Mouse (Mus musculus) gastrocnemius, adult 2 months (tissue): ENCODE data around the gene Ces2f. TPM values are rescaled to one million over a fixed set of nuclear protein-coding genes. Genes with fewer than 3 reads are reported as not detected.
"Not testable (repeated sequence)": the region's sequence is repeated elsewhere in the genome, so short reads cannot be mapped to it uniquely, and the experiment has no call there.

Experiments
- DNase-seq: peaks from one replicate; pipeline ENCODE4 v3.0.0; 2022
- H3K27ac ChIP-seq: fragments of 200-600 bp; 2 replicates; pipeline ENCODE4 v1.8.1; 2022; ENCODE audit warnings: mild to moderate bottlenecking
- H3K4me3 ChIP-seq: fragments of 200-600 bp; 2 replicates; pipeline ENCODE4 v1.8.1; 2022; ENCODE audit warnings: mild to moderate bottlenecking, moderate library complexity
- CTCF ChIP-seq: fragments of 200-600 bp; IDR thresholded peaks from 2 replicates; pipeline ENCODE4 v1.8.1; 2022; ENCODE audit warnings: antibody characterized with exemption, mild to moderate bottlenecking, moderate library complexity
- intact Hi-C: fragments of 180-260 bp; cut with DNase I; formaldehyde crosslinking; loops from one replicate; pipeline ENCODE4 v1.15.1; 2025
- long read RNA-seq, 2 experiments: library from polyadenylated mRNA; stranded (forward); transcript quantifications; one replicate each; pipeline ENCODE4 v2.0.0; 2021
- total RNA-seq, 2 experiments: library from RNA; stranded (reverse); gene quantifications; 2 replicates each; pipeline ENCODE4 v1.2.3; 2021

The Ces2f gene
- not detected for total RNA-seq
- long read RNA-seq, experiment 1, result 0 reads
- long read RNA-seq, experiment 2, result 0 reads

DNA sequence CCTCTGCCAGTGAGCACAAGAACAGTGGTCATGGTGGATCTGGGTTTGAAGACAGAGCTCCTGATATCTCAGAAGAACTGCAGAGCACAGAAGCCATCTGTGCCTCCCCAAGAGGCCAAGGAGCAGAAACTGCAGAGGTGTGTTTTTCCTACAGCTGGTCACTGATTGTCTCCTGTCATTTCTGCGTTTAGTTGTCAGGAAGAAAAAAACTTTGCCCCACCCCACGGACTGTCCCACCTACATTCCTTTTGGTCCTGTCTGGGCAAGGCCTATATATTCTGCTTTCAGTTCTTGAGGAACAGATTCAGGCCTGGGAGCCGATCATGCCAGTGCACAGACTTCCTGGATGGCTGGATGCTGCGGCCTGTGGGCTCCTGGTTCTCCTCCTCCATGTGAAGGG, at the start of gene Ces2f:
Gene Ces2f (plus strand): TSS at position 301 of the 400 bp plus-strand sequence.
- TF ChIP-seq CTCF, result no peak
- DNase-seq, result no peak
- no peak within 1 kb of the TSS for H3K4me3 ChIP-seq
- no peak within 1 kb of the TSS for H3K27ac ChIP-seq
- intact Hi-C loops, result no loop called here

DNA sequence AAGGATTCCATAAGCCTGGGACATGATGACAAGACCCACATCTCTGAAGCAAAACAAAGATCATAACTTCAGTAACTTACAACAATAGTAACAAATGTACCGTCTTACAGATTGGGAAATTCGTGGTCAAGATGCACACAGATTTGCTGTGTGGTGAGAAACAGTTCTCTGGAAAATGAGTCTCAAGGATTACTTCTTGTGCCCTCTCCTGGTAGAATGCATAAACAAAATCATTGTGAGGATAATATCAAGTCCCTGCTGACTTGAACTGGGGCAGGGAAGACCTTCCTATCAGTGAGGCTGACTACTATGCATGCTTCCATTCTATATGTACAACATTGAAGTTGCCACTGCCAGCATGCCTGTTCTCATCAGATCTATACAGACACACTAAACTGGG, 45.4 kb upstream of the Ces2f start:
- Histone ChIP-seq H3K4me3 (no peak overlapping the region), H3K27ac (no peak overlapping the region)
- intact Hi-C loops, result loop anchor here (10.0 kb wide), 1 partner anchor 247 kb away; no protein-coding TSS in a partner anchor
- TF ChIP-seq CTCF, result peak; percentile 17; the same call in 1 of the 2 replicates
- DNase-seq, result no peak

DNA sequence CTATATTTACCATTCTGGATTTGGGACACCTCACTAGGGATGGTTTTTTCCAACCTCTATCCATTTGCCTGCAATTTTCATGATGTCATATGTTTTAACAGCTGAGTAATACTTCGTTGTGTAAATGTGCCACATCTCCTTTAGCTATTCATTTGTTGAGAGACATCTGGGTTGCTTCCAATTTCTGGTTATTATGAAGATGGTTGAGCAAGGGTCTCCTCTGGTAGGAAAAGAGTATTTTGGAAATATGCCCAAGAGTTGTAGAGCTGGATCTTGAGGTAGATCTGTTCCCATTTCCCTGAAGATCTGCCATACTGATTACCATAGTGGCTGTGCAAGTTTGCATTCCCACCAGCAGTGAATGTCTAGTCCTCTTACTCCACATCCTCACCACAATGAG, 40.0 kb upstream of the Ces2f start:
- TF ChIP-seq CTCF, result no peak
- intact Hi-C loops, result loop anchor here (10.0 kb wide), 1 partner anchor 252 kb away; no protein-coding TSS in a partner anchor
- no peak for DNase-seq
- Histone ChIP-seq H3K27ac (no peak overlapping the region), H3K4me3 (no peak overlapping the region)

DNA sequence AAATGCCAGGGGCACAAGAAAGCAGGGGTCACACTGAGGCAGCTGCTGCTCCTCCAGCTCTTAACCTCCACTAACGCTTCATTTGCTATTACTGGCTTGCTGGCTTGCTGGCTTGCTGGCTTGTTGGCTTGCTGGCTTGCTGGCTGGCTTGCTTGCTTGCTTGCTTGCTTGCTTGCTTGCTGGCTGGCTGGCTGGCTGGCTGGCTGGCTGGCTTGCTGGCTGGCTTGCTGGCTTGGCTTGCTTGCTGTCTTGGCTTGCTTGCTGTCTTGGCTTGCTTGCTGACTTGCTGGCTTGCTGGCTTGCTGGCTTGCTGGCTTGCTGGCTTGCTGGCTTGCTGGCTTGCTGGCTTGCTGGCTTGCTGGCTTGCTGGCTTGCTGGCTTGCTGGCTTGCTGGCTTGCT, 38.1 kb upstream of the Ces2f start:
- intact Hi-C loops, result loop anchor here (10.0 kb wide), 1 partner anchor 254 kb away; no protein-coding TSS in a partner anchor
- H3K27ac ChIP-seq, result peak overlapping the region; percentile 66
- DNase-seq, result peak; percentile 92
- H3K4me3 ChIP-seq, result not testable (repeated sequence)

DNA sequence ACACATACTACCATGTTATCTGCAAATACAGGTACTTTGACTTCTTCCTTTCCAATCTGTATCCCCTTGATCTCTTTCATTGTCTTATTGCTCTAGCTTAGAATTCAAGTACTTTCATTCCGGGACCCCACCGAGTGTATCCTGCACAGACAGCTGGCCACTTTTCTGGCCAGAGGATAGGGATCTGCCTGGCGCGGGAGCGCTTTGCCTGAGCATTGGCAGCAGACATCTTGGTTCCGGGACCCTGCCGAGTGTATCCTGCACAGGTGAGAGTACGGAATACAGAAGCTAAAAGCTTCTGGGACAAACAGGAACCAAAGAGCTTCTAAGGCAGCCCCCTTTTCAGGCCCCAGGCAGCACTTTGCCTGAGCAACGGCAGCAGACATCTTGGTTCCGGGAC, 37.5 kb upstream of the Ces2f start:
- intact Hi-C loops, result loop anchor here (10.0 kb wide), 1 partner anchor 255 kb away; no protein-coding TSS in a partner anchor
- H3K4me3 ChIP-seq, DNase-seq, H3K27ac ChIP-seq: not testable (repeated sequence)

DNA sequence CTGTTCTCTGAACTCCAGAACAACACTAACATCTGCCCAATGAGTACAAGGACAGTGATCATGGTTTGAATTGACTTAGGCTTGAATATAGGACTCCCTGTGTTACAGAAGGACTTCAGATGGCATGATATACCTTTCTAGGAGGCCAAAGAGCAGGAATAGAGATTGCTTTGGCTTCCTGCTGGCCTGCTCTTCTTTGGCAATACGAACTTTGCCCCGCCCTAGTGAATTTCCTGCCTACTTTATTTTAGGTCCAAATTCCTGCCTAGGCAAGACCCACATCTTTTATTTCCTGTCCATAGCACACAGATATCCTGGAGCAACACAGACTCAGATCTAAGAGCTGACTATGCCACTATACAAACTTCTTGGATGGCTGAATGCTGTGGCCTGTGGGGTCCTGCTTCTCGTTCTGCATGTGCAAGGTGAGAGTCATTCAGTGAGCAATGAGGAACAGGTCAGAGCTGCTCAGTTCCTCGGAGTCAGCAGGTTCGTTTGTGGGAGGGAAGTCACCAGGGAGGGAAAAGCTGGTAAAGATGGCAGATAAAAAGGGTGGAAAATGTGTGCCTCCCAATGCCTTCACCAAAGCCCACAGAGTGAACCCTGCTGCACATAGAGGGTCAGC, 21.1 kb upstream of the Ces2f start, which contains the start of gene Ces2e:
Gene Ces2e (plus strand): TSS at position 289 of the 625 bp plus-strand sequence.
- no peak within 1 kb of the TSS for H3K27ac ChIP-seq
- TF ChIP-seq CTCF, result no peak
- intact Hi-C loops, result no loop called here
- DNase-seq, result no peak
- no peak within 1 kb of the TSS for H3K4me3 ChIP-seq

DNA sequence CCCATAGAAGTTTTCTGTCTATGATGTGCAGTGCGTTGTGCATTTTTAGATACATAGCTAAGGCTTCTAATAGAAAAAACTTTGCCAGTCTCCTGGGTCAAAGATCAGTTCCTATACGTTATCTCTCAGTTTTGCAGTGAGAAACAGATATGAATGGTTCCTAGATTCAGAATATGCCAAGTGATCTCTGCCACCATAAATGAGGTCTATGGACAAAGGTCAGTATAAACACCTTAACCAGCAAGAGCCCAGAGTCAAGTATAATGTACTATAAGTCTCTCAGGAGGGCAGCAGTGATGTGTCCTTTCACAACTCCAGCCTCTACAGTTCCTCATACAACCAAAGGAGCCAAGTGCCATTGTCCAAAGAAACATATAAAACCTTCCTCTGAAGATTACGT, 19.9 kb upstream of the Ces2f start:
- Histone ChIP-seq H3K4me3 (no peak overlapping the region), H3K27ac (no peak overlapping the region)
- intact Hi-C loops, result no loop called here
- no peak for DNase-seq
- TF ChIP-seq CTCF, result no peak

DNA sequence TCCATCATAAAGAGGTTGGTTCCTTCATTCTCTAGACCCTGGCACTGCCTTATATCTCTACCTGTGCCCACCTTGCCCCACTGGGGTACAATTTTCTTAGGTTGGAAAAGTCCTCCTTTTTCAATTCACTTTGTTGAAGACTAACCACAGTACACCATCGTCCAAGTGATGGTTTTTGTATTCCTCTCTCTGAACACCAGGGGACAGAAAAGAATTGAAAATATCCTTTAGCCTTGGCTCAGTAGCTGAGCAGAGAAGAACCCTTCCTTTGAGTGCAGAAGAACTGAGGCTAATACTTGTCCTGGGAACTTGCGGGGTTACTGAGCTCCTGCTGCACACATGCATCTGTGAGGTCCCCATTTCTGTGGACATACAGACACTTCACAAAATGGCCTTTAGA, 2.5 kb upstream of the Ces2f start:
- H3K27ac ChIP-seq, result no peak overlapping the region
- intact Hi-C loops, result no loop called here
- no peak; the same call in 1 of the 2 replicates for TF ChIP-seq CTCF

DNA sequence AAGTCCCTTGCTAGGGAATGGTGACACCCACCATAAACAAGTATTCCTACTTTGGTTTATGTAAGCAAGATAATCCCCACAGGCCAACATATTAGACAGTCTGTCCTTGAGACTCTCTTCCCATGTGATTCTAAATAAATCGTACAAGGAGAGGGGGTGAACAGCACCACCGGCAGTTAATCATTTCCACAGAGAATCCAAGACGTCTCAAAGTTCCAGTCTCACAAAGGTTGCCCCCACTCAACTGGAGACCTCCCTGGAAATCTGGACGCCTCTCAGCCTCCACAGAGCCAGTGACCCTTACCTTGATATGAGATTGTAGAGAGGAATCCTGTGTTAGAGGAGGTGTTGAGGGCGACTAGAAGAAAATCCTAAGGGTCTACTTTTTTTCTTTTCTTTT, 1.9 kb downstream of the Ces2f start:
- intact Hi-C loops, result no loop called here

More for the DNA sequence above, 2.5 kb upstream of the Ces2f start:
- H3K4me3 ChIP-seq, result no peak overlapping the region
- DNase-seq, result no peak

DNA sequence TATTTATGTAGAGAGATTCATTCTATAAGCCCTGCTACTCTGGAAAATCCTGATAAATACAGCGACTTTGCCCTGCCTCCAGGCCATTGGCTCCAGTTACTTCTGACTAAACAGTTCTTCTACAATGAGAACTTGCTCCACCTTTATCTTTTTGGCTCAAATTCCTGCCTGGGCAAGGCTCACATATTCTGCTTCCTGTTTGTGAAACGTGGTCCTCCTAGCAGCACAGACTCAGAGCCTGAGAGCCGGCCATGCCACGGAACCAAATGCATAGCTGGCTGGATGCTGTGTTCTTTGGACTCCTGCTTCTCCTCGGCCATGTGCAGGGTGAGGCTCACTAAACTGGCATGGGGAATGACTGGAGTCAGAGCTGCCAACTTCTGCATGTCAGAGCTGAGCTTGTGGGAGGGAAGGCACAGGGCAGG, 14.4 kb downstream of the Ces2f start, which contains the start of gene Ces2g:
Gene Ces2g (plus strand): TSS at position 182 of the 425 bp plus-strand sequence.
- intact Hi-C loops, result no loop called here
- no peak within 1 kb of the TSS for H3K27ac ChIP-seq
- DNase-seq, result no peak
- no peak within 1 kb of the TSS; the same call in 1 of the 2 replicates for H3K4me3 ChIP-seq
- TF ChIP-seq CTCF, result no peak

More for the DNA sequence above, 1.9 kb downstream of the Ces2f start:
- no peak for DNase-seq
- TF ChIP-seq CTCF, result no peak
- no peak overlapping the region for H3K4me3 ChIP-seq
- H3K27ac ChIP-seq, result no peak overlapping the region

DNA sequence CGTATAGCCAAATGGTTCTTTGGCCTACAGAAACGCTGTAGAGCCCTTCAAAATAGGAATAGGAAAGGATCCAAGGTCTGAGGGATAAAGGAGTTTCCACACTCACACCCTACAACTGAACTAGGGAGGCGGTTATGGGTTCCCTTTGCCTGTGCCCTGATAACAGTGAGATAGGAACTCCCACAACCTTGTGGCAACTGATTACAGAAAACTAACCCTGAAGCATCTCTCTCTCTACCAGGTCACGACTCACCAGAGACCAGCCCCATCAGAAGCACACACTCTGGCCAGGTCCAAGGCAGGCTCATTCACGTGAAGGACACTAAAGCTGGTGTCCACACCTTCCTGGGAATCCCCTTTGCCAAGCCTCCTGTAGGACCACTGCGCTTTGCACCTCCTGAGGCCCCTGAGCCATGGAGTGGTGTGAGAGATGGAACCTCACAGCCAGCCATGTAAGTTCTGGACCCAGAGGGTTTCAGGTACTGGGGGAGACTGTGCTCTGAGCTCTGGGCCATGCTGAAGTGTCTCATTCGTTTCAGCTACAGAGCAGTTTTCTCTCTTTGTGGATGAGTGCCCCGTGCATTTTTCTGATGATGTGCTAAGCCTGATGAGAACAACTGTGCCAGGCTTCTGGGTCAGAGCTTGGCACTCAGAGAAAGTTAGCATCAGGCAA, 15.2 kb downstream of the Ces2f start:
- no peak for TF ChIP-seq CTCF

DNA sequence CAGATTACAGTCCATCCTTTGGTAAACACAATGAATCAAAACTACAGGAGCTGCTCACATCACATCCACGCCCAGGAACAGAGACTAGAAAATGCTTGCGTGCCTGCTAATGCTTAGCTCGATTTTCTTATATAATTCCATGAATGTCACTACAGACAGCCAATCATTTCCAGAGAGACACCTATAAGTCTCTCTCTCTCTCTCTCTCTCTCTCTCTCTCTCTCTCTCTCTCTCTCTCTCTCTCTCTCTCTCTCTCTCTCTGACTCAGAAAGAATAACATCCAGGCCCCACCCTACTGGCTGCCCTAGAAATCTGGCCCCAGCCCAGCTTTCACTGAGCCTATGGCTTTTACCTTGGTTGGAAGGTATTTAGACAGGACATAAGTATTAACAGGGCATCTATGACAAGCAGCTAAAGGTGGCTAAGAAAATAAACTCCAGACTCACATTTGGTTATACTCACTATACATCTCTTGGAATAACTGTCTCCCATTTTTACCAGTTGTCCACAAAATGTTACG, 16.3 kb downstream of the Ces2f start:
- intact Hi-C loops, result no loop called here
- no peak for DNase-seq
- Histone ChIP-seq H3K27ac (no peak overlapping the region), H3K4me3 (no peak overlapping the region)
- TF ChIP-seq CTCF, result no peak

More for the DNA sequence above, 15.2 kb downstream of the Ces2f start:
- Histone ChIP-seq H3K4me3 (no peak overlapping the region), H3K27ac (no peak overlapping the region)
- no peak for DNase-seq
- intact Hi-C loops, result no loop called here

DNA sequence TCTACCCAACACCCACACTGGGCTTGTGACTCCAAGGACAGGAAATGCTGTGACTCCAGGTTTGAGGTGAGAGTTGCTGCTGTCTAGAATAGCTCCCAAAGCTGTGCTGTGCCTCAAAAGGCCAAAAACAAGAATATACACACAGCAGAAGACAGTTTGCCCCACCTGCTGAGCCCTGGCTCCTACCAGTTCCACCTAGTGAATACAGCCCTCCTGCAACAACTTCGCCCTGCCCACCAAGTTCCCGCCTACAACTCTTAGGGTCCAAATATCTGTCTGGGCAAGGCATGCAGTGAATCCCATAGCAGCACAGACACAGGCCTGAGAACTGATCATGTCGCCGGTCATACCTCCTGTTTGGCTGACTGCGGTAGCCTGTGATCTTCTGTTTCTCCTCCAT, 37.0 kb downstream of the Ces2f start:
- intact Hi-C loops, result no loop called here
- no peak for TF ChIP-seq CTCF
- Histone ChIP-seq H3K27ac (no peak overlapping the region), H3K4me3 (no peak overlapping the region)
- no peak for DNase-seq
